Mouse (Mus musculus) frontal cortex, postnatal 14 days (tissue): ENCODE measurements around the gene Apaf1.
A peak's percentile ranks its signal among the peaks of the same experiment; 100 is the strongest.

Source experiments
- DNase-seq, 2 experiments: peaks; one replicate each; pipeline ENCODE4 v3.0.0; 2022; ENCODE audit warnings: low spot score in 2 of 2

Apaf1 gene

GRCm38 (mm10) chr10:90974491-90974890 lies 108.1 kb downstream of the Apaf1 start:
- DNase-seq = no peak

GRCm38 (mm10) chr10:90974084-90974483 lies 108.5 kb downstream of the Apaf1 start:
- DNase-seq = no peak

- no peak for DNase-seq
Measured at GRCm38 (mm10) chr10:90970560-90970959, 112.0 kb downstream of the Apaf1 start.

GRCm38 (mm10) chr10:90969355-90970174 lies 113.0 kb downstream of the Apaf1 start:
- no peak for DNase-seq

GRCm38 (mm10) chr10:90968247-90968646 lies 114.3 kb downstream of the Apaf1 start:
- no peak for DNase-seq

GRCm38 (mm10) chr10:90966821-90967220 lies 115.7 kb downstream of the Apaf1 start:
- DNase-seq = peak; percentile 51 to 55

- no peak for DNase-seq
Measured at GRCm38 (mm10) chr10:90965671-90966315, 116.8 kb downstream of the Apaf1 start.

GRCm38 (mm10) chr10:90964511-90964910 lies 118.1 kb downstream of the Apaf1 start:
- no peak for DNase-seq

GRCm38 (mm10) chr10:90960374-90960773 lies 122.2 kb downstream of the Apaf1 start:
- no peak for DNase-seq

- no peak for DNase-seq
Measured at GRCm38 (mm10) chr10:90953821-90954220, 128.7 kb downstream of the Apaf1 start.

- DNase-seq = no peak
Measured at GRCm38 (mm10) chr10:90953103-90953709, 129.4 kb downstream of the Apaf1 start.

GRCm38 (mm10) chr10:90947608-90948373 lies 134.8 kb downstream of the Apaf1 start:
- no peak for DNase-seq

- DNase-seq = no peak
Measured at GRCm38 (mm10) chr10:90947043-90947442, 135.5 kb downstream of the Apaf1 start.

GRCm38 (mm10) chr10:90942001-90942700 lies 140.4 kb downstream of the Apaf1 start:
- DNase-seq = no peak

GRCm38 (mm10) chr10:90940521-90941520 lies 141.7 kb downstream of the Apaf1 start:
- DNase-seq = no peak
